Mouse (Mus musculus) kidney, embryonic 14.5 days (tissue): Measurements from ENCODE around the gene Oit1. TPM values are rescaled to one million over a fixed set of nuclear protein-coding genes. Genes with fewer than 3 reads are reported as not detected.
A peak's percentile ranks its signal among the peaks of the same experiment; 100 is the strongest.

Experiments
- ATAC-seq: fragments of 200-750 bp; cut with Nextera tagmentation; 2 replicates; pipeline ENCODE4 v1.8.0; 2017; ENCODE audit warnings: moderate number of reproducible peaks, mild to moderate bottlenecking, moderate TSS enrichment, moderate library complexity; ENCODE audit not compliant: low FRiP score, low TSS enrichment
- H3K27ac ChIP-seq: fragments of 300-500 bp; sonication (generic); 2 replicates; pipeline ENCODE4 v1.5.1; 2014; ENCODE audit warnings: low read depth, mild to moderate bottlenecking, low read length, moderate library complexity, mixed read lengths
- H3K27me3 ChIP-seq: fragments of 300-500 bp; sonication (generic); 2 replicates; pipeline ENCODE4 v1.6.1; 2014; ENCODE audit warnings: mild to moderate bottlenecking, low read length; ENCODE audit not compliant: control insufficient read depth, insufficient read depth
- H3K36me3 ChIP-seq: fragments of 300-500 bp; sonication (generic); 2 replicates; pipeline ENCODE4 v1.6.1; 2014; ENCODE audit warnings: low read length, mixed read lengths; ENCODE audit not compliant: control insufficient read depth, insufficient read depth
- H3K4me1 ChIP-seq: fragments of 300-500 bp; sonication (generic); 2 replicates; pipeline ENCODE4 v1.6.1; 2014; ENCODE audit warnings: low read length, mixed read lengths; ENCODE audit not compliant: control insufficient read depth, insufficient read depth
- H3K4me2 ChIP-seq: fragments of 300-500 bp; sonication (generic); replicated peaks from 2 replicates; pipeline ENCODE4 v1.6.1; 2014; ENCODE audit warnings: low read depth, mild to moderate bottlenecking, low read length
- H3K4me3 ChIP-seq: fragments of 300-500 bp; sonication (generic); 2 replicates; pipeline ENCODE4 v1.5.1; 2014; ENCODE audit warnings: mild to moderate bottlenecking, low read length
- H3K9ac ChIP-seq: fragments of 300-500 bp; sonication (generic); 2 replicates; pipeline ENCODE4 v1.6.1; 2014; ENCODE audit warnings: low read depth, mild to moderate bottlenecking, low read length, moderate library complexity
- H3K9me3 ChIP-seq: fragments of 300-500 bp; sonication (generic); 2 replicates; pipeline ENCODE4 v1.6.1; 2016; ENCODE audit warnings: low read length; ENCODE audit not compliant: control insufficient read depth
- WGBS: fragments of 180-500 bp; shearing (Covaris S2); extraction: QIAGEN DNeasy Blood & Tissue Kit; methylation state at CpG from one replicate; pipeline ENCODE4 v1.1.7; 2014; 5-methylcytosine and 5-hydroxymethylcytosine counted together
- polyA plus RNA-seq: library from polyadenylated mRNA; unstranded; fragments of >200 nt; fragmentation: Nextera tagmentation; extraction: Ambion mirVana; gene quantifications from 2 replicates; pipeline ENCODE4 v1.2.1, GENCODE M21; 2014

The Oit1 gene
- polyA plus RNA-seq, 1 experiment from 2014 or later, result 2.7 TPM

GRCm38 (mm10) chr14:8369394-8369793 lies 9.2 kb downstream of the Oit1 start:
- 73% methylated on average over 4 of the region's 4 CpGs for WGBS
- no peak overlapping the region for H3K4me2 ChIP-seq
- peak; percentile 77; the same call in 1 of the 2 replicates for ATAC-seq
- H3K27me3 ChIP-seq, result no peaks in the 10 kb centered on the region
- no peak overlapping the region for H3K27ac ChIP-seq
- no peaks in the 10 kb centered on the region for H3K36me3 ChIP-seq
- peaks cover 10% of the 10 kb centered on the region; the same call in 1 of the 2 replicates for H3K4me1 ChIP-seq
- no peak overlapping the region for H3K9ac ChIP-seq
- no peak overlapping the region for H3K4me3 ChIP-seq
- H3K9me3 ChIP-seq, result no peaks in the 10 kb centered on the region

DNA sequence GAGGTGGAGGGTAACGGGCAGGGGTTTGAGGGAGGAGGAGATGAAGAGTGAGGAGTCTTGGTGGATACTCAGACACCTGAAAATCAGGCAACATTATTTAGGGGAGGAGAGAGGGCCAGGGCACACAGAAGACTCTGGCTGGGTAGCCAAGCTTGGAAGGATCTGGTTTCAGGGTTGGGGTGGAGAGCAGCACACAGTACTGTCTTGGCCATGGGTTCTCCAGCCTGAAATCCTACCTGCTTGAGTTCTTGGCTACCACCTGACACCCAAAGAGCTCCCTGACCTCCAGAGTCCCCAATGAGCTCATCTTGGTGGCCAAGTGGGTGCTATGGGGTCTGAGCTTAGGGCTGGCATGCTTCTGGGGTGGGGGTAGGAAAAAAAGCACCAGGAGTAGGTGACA lies 9.7 kb downstream of the Oit1 start:
- no peak overlapping the region for H3K27ac ChIP-seq
- no peak overlapping the region for H3K4me3 ChIP-seq
- WGBS, result 48% methylated on average over 1 of the region's 1 CpGs
- H3K4me2 ChIP-seq, result no peak overlapping the region
- no peak overlapping the region for H3K9ac ChIP-seq
- peaks cover 10% of the 10 kb centered on the region; the same call in 1 of the 2 replicates for H3K4me1 ChIP-seq
- H3K27me3 ChIP-seq, result no peaks in the 10 kb centered on the region
- no peaks in the 10 kb centered on the region for H3K9me3 ChIP-seq
- peak; percentile 46; the same call in 1 of the 2 replicates for ATAC-seq
- no peaks in the 10 kb centered on the region for H3K36me3 ChIP-seq

GRCm38 (mm10) chr14:8367727-8368520 lies 10.6 kb downstream of the Oit1 start:
- peak overlapping the region; percentile 34; the same call in 1 of the 2 replicates for H3K27ac ChIP-seq
- 55% methylated on average over 4 of the region's 4 CpGs for WGBS
- H3K27me3 ChIP-seq, result no peaks in the 10 kb centered on the region
- no peak for ATAC-seq
- H3K9ac ChIP-seq, result no peak overlapping the region
- H3K4me2 ChIP-seq, result no peak overlapping the region
- H3K36me3 ChIP-seq, result no peaks in the 10 kb centered on the region
- H3K4me3 ChIP-seq, result no peak overlapping the region
- H3K9me3 ChIP-seq, result no peaks in the 10 kb centered on the region
- H3K4me1 ChIP-seq, result peaks cover 10% of the 10 kb centered on the region; the same call in 1 of the 2 replicates

DNA sequence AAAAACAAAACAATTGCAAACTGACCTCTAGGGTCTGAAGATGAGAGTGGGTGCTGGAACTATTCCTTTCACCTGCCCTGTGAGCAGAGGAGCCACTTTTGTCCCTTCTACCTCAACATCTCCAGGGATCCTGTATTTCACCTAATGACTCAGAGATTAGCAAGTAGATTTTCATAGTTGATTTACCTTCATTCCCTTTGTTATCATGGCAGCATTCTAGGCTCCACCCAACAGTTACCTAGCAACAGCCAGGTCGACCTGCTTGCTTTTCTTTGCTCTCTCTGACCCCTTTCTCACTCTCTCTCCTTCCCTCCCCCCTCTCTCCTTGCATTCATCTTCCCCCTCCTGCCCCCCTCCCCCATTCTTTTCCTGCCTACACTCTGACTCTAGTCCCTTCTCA lies 11.4 kb downstream of the Oit1 start:
- no peaks in the 10 kb centered on the region for H3K36me3 ChIP-seq
- no peak overlapping the region for H3K4me2 ChIP-seq
- no peak overlapping the region for H3K4me3 ChIP-seq
- H3K9ac ChIP-seq, result no peak overlapping the region
- WGBS, result 0% methylated on average over 1 of the region's 1 CpGs
- H3K27me3 ChIP-seq, result no peaks in the 10 kb centered on the region
- peaks cover 10% of the 10 kb centered on the region; the same call in 1 of the 2 replicates for H3K4me1 ChIP-seq
- no peaks in the 10 kb centered on the region for H3K9me3 ChIP-seq
- no peak overlapping the region for H3K27ac ChIP-seq
- ATAC-seq, result no peak

DNA sequence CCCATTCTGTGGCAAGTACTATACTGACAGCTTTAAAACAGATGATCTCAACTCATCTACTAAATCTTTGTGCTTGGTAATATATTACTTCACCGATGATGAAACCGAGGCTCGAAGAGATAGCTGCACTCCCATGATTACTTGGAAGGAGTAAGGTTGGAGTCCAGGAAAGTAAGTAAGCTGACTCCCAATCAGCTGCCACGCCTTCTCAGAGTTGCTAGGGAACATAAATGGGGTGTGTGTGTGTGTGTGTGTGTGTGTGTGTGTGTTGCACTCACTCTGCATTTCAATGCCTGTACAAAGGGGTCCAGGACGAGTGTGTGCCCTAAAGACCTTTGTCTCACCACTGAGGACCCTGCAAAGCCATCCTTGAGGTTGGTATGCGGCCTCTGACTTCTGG lies 12.7 kb downstream of the Oit1 start:
- Histone ChIP-seq H3K9ac (no peak overlapping the region), H3K27me3 (no peaks in the 10 kb centered on the region), H3K4me2 (no peak overlapping the region), H3K4me1 (peaks cover 10% of the 10 kb centered on the region; the same call in 1 of the 2 replicates), H3K27ac (no peak overlapping the region), H3K36me3 (no peaks in the 10 kb centered on the region), H3K4me3 (no peak overlapping the region), H3K9me3 (no peaks in the 10 kb centered on the region)
- 76% methylated on average over 6 of the region's 6 CpGs for WGBS
- no peak for ATAC-seq

DNA sequence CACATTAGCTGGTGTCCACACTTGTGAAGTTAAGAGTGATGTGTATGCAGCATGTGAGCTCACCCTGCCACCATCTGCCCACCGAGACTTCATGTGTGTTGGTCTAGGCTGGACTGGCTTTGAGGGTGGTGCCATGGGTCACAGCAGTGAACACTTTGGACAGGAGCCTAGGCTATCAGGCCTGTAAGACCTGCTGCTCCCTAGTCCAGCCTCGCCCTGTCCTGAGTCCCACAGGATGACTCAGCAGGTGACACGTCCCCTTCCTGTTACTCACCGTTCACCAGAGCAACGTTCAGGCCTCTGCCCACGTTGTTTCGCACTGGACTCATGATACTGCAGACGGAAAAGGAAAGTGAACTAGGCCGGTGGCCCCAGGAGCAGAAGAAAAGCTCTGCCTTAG lies 21.7 kb downstream of the Oit1 start:
- H3K4me2 ChIP-seq, result no peak overlapping the region
- no peak overlapping the region for H3K9ac ChIP-seq
- 83% methylated on average over 9 of the region's 9 CpGs for WGBS
- H3K4me3 ChIP-seq, result no peak overlapping the region
- no peak; the same call in 1 of the 2 replicates for ATAC-seq
- no peaks in the 10 kb centered on the region for H3K36me3 ChIP-seq
- H3K9me3 ChIP-seq, result no peaks in the 10 kb centered on the region
- H3K27me3 ChIP-seq, result no peaks in the 10 kb centered on the region
- H3K4me1 ChIP-seq, result no peaks in the 10 kb centered on the region
- no peak overlapping the region for H3K27ac ChIP-seq

GRCm38 (mm10) chr14:8355999-8356501 lies 22.5 kb downstream of the Oit1 start:
- Histone ChIP-seq H3K4me1 (no peaks in the 10 kb centered on the region), H3K4me2 (no peak overlapping the region), H3K27ac (no peak overlapping the region), H3K9me3 (no peaks in the 10 kb centered on the region), H3K27me3 (no peaks in the 10 kb centered on the region), H3K4me3 (no peak overlapping the region), H3K36me3 (no peaks in the 10 kb centered on the region), H3K9ac (no peak overlapping the region)
- 30% methylated on average over 6 of the region's 6 CpGs for WGBS
- peak; percentile 81; the same call in 1 of the 2 replicates for ATAC-seq

DNA sequence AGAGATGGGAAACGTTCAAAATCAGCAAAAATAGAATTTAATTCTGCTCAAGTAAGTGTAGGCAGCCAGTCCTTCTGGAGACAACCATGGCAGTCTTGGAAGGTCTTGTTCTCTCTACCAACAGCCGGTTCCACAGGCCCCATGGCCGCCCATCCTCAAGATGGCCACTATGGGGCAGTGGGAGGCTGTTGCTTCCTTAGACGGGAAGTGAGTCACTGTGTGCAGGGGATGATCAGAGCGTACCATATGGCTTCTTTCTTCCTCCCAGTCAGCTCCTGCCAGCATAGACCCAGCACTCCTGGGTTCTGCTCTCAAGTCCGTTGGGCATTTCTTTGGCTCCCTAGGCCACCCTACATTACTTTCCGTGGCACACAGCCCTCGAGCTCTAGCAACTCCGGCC lies 29.6 kb downstream of the Oit1 start:
- ATAC-seq, result no peak

GRCm38 (mm10) chr14:8346255-8346997 lies 32.1 kb downstream of the Oit1 start:
- ATAC-seq, result peak; percentile 65

More for the DNA sequence above, 29.6 kb downstream of the Oit1 start:
- Histone ChIP-seq H3K27me3 (no peaks in the 10 kb centered on the region), H3K4me1 (no peaks in the 10 kb centered on the region), H3K4me3 (no peak overlapping the region), H3K27ac (no peak overlapping the region), H3K9ac (no peak overlapping the region), H3K4me2 (no peak overlapping the region), H3K36me3 (no peaks in the 10 kb centered on the region), H3K9me3 (no peaks in the 10 kb centered on the region)
- WGBS, result 66% methylated on average over 9 of the region's 9 CpGs

More at GRCm38 (mm10) chr14:8346255-8346997, 32.1 kb downstream of the Oit1 start:
- no peaks in the 10 kb centered on the region for H3K9me3 ChIP-seq
- H3K27me3 ChIP-seq, result no peaks in the 10 kb centered on the region
- H3K9ac ChIP-seq, result no peak overlapping the region
- H3K4me3 ChIP-seq, result no peak overlapping the region
- H3K4me1 ChIP-seq, result no peaks in the 10 kb centered on the region
- H3K36me3 ChIP-seq, result no peaks in the 10 kb centered on the region
- no peak overlapping the region for H3K27ac ChIP-seq
- no peak overlapping the region for H3K4me2 ChIP-seq
- WGBS, result 22% methylated on average over 7 of the region's 7 CpGs
